Mouse (Mus musculus) forelimb bud, embryonic 11.5 days (tissue): ENCODE measurements around the gene Daxx.
"Not testable (repeated sequence)": the region's sequence is repeated elsewhere in the genome, so short reads cannot be mapped to it uniquely, and the experiment has no call there.

Experiments used
- DNase-seq: peaks from one replicate; pipeline ENCODE4 v3.0.0-alpha.2; 2012; ENCODE audit warnings: low read depth, low spot score

The Daxx gene

GRCm38 (mm10) chr17:33902491-33902890, 6.7 kb upstream of the Daxx start:
- DNase-seq, result no peak

GRCm38 (mm10) chr17:33903911-33904651, 5.1 kb upstream of the Daxx start:
- DNase-seq, result not testable (repeated sequence)

GRCm38 (mm10) chr17:33904835-33905234, 4.4 kb upstream of the Daxx start, which contains the start of gene Platr17:
Platr17 (plus strand) TSS chr17:33905135.
- DNase-seq, result not testable (repeated sequence)

GRCm38 (mm10) chr17:33908331-33909076, 710 bp upstream of the Daxx start:
- DNase-seq, result no peak

GRCm38 (mm10) chr17:33909869-33910250, 646 bp downstream of the Daxx start:
- no peak for DNase-seq

- no peak for DNase-seq
Observed at GRCm38 (mm10) chr17:33910346-33911051, 1.3 kb downstream of the Daxx start.

GRCm38 (mm10) chr17:33911052-33911812, 2.0 kb downstream of the Daxx start:
- no peak for DNase-seq

- DNase-seq, result no peak
Observed at GRCm38 (mm10) chr17:33911813-33912414, 2.7 kb downstream of the Daxx start.

- DNase-seq, result no peak
Observed at GRCm38 (mm10) chr17:33913264-33913663, 4.0 kb downstream of the Daxx start.

GRCm38 (mm10) chr17:33913905-33914304, 4.7 kb downstream of the Daxx start:
- no peak for DNase-seq

- DNase-seq, result no peak
Observed at GRCm38 (mm10) chr17:33914969-33915391, 5.8 kb downstream of the Daxx start.

GRCm38 (mm10) chr17:33915671-33916250, 6.5 kb downstream of the Daxx start, which contains the start of the genes Tapbp and Zbtb22:
Tapbp (plus strand) TSS chr17:33915899.
Zbtb22 (plus strand) TSS chr17:33915904.
- peak; percentile 99 for DNase-seq

GRCm38 (mm10) chr17:33916294-33916693, 7.1 kb downstream of the Daxx start:
- DNase-seq, result peak; percentile 67

GRCm38 (mm10) chr17:33916847-33917655, 7.8 kb downstream of the Daxx start:
- DNase-seq, result no peak

- DNase-seq, result no peak
Observed at GRCm38 (mm10) chr17:33917656-33918292, 8.6 kb downstream of the Daxx start.

GRCm38 (mm10) chr17:33918293-33919203, 9.3 kb downstream of the Daxx start:
- DNase-seq, result no peak

GRCm38 (mm10) chr17:33919351-33920281, 10.4 kb downstream of the Daxx start:
- DNase-seq, result no peak
